Mouse (Mus musculus): ENCODE results near the gene Prdm2.
A peak's percentile ranks its signal among the peaks of the same experiment; 100 is the strongest.

Prdm2 gene

DNA sequence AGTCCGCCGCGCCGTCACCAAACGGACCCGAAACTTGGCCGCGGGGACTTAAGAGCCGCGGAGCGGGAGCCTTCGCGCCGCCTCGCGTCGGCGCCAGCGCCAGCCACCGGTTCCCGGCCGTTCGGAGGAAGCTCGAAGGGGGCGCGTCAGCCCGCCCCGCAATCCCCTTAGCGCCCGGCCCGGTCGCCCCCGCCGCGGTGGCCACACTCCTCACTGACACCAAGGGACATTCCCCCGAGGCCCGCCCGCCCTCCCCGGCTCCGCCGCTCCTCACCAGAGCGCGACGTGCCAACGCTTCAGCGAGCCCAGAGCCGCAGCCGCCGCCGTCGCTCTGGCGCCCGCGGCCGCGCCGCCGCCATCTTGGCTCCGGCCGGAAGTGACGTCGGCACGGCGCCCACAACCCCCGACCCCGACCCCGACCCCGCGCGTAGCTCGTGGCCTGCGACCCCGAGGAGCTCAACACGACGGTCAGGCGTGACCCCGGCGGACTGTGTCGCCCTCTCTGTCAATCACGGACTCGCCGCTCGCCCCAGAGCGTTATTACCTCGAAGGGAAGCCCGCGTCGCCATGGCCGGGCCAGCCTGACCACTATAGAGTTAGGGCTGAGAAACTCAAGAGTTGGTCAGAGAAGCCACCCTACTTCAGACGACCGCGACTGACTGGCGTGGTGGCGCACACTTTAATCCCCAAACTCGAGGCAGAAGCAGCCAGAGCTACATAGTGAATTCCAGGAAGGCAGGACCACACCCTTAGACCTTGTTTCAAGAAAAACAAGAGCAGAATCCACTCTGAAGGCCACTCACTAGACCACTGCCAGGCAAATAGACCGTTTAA lies at the start of gene Prdm2:
Gene Prdm2 (minus strand): TSS at position 655 of the 834 bp plus-strand sequence.
- peak; percentile 37 for DNase-seq (ENCODE audit: low read depth, low spot score)

DNA sequence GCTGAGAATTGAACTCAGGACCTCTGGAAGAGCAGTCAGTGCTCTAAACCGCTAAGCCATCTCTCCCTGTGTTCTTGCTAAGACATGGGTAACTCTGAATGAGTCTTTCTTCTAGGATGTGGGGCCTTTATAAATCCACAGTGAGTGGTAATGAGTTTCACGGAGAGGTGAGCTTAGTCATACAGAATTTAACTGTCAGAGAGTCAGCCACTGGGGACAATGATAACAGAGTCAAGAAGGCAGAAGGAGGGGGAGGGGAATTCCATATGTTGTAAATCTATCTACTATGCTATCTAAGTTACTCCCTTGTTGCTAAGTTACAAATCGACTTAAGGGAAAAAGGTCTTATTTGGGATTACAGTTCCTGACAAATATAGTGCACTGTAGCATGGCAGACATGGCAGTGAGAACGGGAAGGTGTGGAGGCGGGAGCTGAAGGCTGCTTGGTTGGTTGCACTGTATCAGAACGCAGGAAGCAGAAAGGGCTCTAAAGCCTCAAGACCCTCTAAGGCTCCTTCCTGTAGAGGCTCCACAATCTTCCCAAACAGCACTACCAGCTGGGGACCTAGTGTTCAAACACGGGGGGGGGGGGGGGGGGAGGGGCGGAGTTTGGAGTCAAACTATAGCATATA lies 47.0 kb upstream of the Prdm2 start:
- DNase-seq (ENCODE audit: low read depth, low spot score): peak; percentile 46

DNA sequence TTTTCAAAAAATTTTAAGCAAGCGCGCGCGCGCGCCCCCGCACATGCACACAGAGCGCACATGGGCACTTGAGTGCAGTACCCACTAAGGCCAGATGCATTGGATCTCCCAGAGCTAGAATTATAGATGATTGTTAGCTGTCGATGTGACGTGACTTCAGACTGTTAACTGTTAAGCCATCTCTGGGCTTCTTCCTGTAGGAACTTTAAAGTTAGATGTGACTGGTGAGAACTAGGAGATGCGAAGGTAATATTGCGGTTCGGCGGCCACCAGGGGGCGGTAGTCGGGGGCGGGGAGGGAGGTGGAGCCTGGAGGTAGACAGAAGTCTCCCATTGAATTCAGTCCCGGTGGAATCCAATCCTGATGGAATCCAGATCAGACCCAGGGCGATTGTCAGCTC lies 45.7 kb upstream of the Prdm2 start:
- DNase-seq (ENCODE audit: low read depth, low spot score): peak; percentile 21

DNA sequence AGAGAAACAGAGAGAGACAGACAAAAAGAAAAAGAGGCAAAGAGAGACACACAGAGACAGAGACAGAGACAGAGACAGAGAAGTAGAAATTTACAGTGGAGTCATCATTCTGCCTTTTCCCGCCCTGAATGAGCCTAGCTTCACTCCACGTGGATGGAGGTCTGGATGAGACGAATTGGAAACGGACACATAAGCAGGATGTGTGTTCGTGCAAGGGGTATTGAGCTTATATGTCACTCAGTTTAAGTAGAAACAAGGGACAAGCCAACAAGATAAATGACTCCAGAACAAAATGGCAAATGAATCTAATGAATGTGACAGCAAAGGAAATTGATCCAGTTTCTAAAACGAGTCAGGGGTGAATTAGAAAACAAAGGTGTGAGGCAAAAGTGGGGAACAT lies 45.2 kb upstream of the Prdm2 start:
- no peak for DNase-seq (ENCODE audit: low read depth, low spot score)

DNA sequence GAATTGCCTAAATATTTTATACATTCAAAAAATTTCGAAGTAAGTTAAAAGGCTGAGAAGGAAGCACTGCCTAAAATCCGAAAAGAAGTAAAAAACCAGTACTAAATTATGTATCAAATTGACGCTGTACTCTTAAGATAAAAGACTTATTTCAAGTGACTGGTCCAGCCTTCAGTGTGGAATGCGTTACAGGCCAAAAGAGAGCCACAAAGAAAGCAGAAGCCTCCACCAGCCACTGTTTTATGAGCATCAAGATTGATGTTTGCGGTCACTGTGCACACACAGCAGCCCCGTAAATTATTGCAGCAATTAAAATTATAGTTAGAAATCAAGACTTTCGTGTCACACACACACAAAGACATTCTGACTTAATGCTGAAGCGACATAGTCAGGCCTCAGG lies 42.7 kb upstream of the Prdm2 start:
- DNase-seq (ENCODE audit: low read depth, low spot score): no peak

DNA sequence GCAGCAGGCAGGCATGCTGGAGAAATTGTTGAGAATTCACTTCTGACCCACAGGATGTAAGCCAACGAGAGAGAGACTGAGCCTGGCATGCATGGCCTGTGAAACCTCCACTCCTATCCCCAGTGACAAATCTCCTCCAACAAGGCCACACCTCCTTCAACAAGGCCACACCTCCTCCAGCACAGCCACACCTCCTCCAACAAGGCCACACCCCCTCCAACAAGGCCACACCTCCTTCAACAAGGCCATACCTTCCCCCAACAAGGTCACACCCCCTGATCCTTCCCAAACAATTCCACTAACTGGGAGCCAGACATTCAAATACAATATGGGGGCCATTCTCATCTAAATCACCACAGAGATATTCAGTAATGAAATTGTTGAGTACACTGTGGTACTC lies 40.6 kb upstream of the Prdm2 start:
- DNase-seq (ENCODE audit: low read depth, low spot score): no peak

DNA sequence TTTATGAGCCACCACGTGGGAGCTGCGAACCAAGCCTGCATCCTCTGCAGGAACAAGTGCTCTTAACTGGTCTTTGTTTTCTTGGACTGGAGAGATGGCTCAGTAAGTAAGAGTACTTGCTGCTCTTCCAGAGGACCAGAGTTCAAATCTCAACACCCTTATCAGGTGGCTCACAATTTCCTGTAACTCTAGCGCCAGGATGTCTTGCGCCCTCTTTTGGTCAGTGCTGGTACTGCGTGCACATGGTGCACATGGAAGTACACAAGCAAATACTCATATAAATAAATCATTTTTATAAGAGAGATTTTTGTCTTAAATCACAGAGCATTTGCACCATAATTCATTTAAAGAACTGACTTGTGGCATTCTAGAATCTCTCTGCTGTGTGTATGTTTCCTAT lies 35.3 kb upstream of the Prdm2 start:
- peak; percentile 47 for DNase-seq (ENCODE audit: low read depth, low spot score)

DNA sequence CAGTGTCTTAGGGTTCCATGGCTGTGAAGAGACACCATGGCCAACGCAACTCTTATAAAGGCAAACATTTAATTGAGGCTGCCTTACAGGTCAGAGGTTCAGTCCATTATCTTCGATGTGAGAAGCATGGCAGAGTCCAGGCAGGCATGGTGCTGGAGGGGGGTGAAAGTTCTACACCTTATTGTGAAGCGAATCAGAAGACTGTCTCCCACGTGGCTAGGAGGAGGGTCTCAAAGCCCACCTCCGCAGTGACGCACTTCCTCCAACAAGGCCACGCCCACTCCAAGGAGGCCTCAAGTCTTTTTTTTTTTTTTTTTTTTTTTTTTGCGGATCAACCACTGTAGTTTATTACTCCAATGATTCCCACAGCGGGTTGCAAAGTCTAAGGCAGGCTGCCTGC lies 28.5 kb upstream of the Prdm2 start:
- DNase-seq (ENCODE audit: low read depth, low spot score): no peak

DNA sequence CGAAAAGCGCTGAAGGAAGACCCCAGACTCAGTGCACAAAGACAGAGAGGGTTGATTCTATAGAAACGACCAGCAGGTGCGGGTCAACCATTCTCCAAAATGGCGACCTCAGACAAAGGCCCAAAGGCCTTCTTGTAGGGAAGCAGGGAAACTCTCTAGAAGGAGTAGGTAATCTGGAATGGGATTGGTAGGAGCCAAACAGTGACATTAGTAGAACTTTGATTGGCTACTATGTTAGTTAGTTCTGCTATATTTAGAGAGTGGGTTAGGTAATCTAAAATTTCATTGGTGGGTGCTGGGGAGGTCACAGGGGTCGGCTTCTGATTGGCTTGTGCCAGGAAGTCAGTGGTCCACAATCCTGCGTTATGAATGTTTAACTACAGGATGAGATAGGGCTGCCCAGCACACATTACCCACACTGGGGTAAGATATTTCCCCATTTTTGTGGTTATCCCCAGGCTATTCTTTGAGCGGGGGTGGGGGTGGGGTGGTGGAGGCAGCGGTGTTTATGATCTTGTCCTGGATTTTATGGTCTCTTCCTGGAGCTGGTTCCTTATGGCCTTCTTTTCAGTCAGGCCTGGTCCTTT lies 26.9 kb upstream of the Prdm2 start:
- DNase-seq (ENCODE audit: low read depth, low spot score): no peak

DNA sequence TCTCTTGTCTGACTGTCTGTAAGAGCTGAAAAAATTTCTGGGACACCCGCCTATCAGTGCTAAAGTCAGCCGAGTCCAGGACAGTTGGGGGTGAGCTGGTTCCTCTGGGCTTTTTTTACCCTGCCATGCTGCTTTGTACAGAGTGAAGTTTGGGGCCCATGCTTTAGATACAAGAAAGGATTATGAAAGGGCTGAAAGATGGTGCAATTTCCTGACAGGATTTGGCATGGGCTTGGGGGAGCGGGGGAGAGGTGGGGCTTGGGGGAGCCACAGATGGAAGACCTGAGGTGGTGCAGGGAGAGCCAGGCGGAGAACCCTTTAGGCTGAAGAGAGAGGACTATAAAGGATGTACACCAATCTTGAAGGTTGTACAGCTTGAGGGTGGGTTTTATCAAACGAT lies 26.3 kb upstream of the Prdm2 start:
- DNase-seq (ENCODE audit: low read depth, low spot score): no peak

DNA sequence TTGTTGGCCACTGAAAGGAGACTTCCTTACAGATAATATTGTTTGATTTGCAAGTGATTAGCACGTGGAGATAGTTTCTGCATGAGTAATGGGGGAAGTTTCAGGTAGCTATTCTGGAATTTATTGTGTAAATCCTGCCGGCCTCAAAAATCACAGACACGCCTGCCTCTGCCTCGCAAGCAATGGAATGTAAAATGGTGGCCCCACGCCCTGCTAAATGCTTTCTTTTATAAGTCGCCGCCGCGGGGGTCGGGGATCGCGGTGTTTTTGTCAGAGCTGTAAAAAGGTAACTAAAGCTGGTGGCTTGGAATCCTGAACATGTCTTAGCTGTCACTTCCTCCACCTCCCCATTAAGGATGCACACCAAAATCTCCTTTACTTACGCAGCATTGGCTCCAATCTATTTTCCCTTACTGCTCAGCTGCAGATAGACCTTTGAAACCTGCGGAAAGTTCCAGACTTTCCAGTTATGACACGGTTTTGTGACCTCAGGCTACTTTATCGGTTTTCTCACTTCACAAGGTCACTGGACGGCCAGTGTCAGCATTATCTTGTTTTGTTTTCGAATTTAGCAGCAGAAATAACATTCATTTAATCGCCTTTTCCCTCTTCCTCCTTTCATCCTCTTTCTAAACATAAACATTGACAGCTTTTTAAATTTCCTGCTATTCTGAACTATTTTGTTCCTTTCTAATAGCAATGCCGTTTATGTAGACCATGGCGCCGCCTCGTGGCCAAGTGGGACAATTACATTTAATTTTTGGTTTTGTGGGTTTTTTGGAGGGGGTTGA lies 25.6 kb upstream of the Prdm2 start:
- peak; percentile 54 for DNase-seq (ENCODE audit: low read depth, low spot score)

DNA sequence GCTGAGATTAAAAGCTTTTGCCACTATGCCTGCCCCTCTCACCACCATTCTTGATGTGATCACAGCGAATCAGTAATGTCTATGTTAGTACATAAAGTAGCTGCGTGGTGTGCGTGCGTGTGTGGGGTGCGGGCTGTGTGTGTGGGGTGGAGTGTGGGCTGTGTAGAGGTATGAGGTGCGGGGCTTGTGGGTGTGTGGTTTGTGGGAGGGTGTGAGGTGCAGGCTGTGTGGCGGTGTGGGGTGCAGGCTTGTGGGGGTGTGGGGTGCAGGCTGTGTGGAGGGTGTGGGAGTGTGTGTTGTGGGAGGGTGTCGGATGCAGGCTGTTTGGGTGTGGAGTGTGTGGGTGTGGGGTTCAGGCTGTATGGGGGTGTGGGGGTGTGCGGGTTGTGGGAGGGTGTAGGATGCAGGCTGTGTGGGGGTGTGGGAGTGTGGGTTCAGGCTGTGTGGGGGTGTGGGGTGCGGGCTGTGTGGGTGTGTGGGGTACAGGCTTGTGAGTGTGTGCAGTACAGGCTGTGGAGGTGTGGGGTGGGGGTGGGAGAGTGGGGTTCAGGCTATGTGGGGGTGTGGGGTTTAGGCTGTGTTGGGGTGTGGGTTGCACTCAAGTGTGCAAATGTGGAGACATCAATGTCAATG lies 19.1 kb upstream of the Prdm2 start:
- DNase-seq (ENCODE audit: low read depth, low spot score): no peak

DNA sequence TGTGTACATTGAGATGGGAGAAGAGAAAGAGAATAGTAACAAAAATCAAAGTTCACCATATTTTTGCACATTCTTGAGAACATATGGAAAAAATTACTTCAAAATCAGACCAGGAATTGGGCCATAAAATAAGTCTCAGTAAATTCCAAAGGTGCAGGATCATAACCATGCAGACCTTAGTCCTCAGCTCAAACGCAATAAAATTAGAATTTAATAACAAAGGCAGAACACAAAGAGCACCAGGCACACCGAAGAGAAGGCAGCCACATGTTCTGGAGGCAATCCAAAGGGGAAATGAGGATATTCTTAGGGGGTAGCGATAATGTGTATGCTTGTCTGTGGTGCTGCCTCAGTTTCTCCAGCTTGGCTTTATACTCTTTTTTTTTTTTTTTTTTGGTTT lies 18.3 kb upstream of the Prdm2 start:
- DNase-seq (ENCODE audit: low read depth, low spot score): peak; percentile 64

DNA sequence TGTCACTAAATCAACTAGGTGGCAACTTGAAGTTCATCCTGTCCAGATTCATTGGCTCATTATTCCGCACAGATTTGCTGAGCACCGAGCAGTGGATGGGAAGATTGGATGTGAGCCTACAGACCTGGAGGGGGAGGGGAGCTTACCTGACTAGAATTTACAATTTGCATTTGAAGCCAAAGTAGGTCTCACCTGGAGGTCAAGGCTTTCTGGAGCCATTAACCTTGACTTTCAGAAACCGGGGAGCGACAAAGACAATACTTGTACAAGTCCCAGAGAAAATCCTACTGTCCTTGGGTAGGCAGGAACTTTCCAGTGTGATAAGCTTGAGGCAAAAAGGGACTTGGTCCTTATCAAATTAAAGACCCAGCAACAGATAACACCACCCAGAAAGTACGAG lies 15.2 kb upstream of the Prdm2 start:
- DNase-seq (ENCODE audit: low read depth, low spot score): no peak

DNA sequence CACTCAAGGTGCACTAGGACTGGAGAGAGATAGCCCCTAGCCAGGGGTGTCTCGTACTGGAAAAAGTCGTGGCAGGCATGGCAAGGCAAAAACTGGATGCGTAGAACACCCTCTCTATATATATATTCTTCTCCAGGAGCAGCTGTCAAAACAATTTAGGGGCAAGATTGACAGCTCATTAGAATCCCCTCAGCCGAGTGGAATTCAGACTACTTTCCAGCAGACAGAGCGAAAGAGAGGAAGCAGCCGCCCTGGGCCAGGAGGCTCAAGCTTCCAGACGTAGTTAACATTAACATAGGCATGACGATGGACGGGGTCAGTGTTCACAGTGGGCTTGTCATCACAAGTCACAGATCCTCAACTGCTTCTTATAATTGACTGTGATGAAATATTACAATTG lies 13.1 kb upstream of the Prdm2 start:
- DNase-seq (ENCODE audit: low read depth, low spot score): no peak

DNA sequence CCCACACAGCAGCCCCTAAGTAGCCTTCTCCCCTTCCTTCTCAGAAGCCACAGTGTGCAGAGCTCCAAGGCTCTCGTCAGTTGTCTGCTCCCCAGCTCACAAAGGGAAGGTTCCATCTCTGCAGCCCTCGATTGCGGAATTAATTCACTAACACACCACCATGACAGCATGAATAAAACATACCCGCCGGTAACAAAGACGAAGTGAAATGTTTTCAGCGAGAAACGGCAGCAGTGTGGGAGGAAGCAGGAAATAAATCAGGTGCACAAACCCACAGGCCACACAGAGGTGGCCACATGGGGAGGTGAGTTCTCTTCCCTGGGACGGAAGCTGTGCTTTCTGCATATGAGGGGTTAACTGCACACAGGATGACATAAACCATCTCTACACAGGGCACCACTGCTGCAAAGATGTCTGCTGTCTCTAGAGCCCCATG lies 6.5 kb upstream of the Prdm2 start:
- DNase-seq (ENCODE audit: low read depth, low spot score): no peak

DNA sequence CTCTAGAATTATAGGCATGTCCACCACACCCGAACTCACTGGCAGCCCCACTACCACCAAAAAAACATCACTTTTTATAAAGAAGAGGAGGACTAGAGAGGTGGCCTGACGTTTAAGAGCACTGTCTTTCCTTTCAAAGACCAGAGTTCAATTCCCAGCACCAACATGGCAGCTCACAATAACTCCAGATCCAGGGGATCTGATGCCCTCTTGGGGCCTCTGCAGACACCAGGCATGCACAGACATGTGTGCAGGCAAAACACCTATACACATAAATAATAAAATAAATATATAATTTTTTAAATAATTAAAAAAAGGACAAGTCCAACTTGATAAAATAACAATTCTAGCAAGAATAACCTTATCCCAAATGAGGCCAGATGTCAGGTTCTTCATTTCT lies 6.1 kb upstream of the Prdm2 start:
- no peak for DNase-seq (ENCODE audit: low read depth, low spot score)

DNA sequence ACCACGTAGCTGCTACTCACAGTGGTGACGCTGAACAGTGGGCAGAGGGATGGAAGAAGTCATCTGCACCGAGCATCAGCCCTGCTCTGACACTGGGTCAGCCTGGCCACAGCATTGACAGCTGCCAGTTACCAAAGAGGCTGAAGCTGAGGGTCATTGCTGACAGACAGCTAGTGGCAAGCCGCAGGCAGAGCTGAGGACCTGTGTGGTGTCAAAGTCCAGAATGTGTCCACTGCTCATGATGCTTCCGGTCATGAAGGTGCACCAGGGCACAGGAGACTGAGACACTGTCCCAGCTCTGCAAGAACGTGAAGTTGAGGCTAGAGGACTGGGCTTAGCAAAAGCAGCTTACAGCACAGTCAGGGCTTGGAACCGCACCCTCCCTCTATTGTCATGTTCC lies 4.4 kb upstream of the Prdm2 start:
- no peak for DNase-seq (ENCODE audit: low read depth, low spot score)

DNA sequence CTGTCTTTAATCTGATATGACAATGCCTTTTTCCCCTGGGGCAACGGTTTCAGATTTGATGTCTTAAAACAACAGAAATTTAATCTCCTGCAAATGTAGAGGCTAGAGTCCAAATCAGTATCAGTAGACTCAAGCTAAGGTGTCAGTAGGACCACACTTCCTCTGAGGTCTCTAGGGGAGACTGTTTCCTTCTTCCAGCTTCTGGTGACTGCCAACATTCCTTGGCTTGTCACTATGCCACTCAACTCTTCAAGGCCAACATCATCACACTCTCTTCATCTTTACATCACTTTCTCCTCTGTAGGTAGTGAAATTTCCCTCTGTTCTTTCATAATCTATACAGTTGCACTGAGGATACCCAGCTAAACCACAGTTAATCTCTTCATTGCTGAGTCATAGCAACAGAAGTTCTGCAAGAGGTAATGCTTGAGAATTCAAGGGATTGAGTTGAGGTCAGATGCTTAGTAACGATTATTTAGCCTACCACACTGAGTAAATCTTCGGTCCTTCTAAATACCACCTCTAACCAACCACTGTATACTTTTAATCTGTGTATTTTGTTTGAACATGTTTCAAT lies 1.5 kb upstream of the Prdm2 start:
- peak; percentile 31 for DNase-seq (ENCODE audit: low read depth, low spot score)

DNA sequence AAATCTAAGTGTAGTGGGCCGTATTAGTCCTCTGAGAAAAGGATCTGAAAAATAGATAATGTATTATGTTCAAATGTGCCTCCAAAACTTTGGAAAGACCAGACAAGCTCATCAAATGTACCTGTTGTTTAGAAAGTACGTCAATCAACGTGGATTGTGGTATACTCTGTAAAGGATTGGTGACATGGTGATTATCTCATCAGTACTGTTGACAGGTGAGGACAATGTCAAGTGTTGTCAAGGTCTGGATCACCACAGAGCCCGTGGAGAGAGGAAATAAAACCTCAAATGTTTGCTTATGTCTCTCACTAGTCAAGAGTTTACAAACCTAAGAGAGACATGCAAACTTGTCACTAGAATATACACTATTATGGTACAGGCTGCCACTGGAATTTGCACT lies 776 bp upstream of the Prdm2 start:
- DNase-seq (ENCODE audit: low read depth, low spot score): no peak

DNA sequence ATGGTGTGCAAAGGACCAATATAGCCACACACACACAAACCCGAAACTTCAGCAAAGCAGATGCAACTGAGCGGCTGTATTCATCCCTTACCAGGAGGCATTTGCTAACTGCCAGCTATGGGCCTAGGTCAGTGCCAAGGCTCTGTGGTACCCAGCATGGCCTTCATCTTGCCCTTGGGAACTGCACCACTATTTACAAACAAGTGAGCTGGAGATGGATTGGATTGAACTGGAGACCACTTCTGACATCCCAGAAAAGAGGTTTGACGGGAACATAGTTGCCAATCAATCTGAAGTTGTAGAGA lies 332 bp upstream of the Prdm2 start:
- DNase-seq (ENCODE audit: low read depth, low spot score): no peak
